Mouse (Mus musculus) right cerebral cortex, postnatal 25 days (tissue): ENCODE data around the gene Bicd2.
A peak's percentile ranks its signal among the peaks of the same experiment; 100 is the strongest.
"Not testable (repeated sequence)": the region's sequence is repeated elsewhere in the genome, so short reads cannot be mapped to it uniquely, and the experiment has no call there.

Experiments used
- DNase-seq: peaks from one replicate; pipeline ENCODE4 v3.0.0; 2022

The Bicd2 gene

GRCm38 (mm10) chr13:49362364-49362763, 21.0 kb downstream of the Bicd2 start:
- DNase-seq = no peak

GRCm38 (mm10) chr13:49362804-49363203, 21.4 kb downstream of the Bicd2 start:
- DNase-seq = no peak

GRCm38 (mm10) chr13:49364716-49365115, 23.3 kb downstream of the Bicd2 start:
- no peak for DNase-seq

- DNase-seq = no peak
These were observed 26.5 kb downstream of the Bicd2 start for GRCm38 (mm10) chr13:49367657-49368440.

- no peak for DNase-seq
These were observed 28.0 kb downstream of the Bicd2 start for GRCm38 (mm10) chr13:49369404-49369803.

GRCm38 (mm10) chr13:49370216-49370615, 28.8 kb downstream of the Bicd2 start:
- not testable (repeated sequence) for DNase-seq

GRCm38 (mm10) chr13:49370916-49371315, 29.5 kb downstream of the Bicd2 start:
- not testable (repeated sequence) for DNase-seq

GRCm38 (mm10) chr13:49371428-49371899, 30.1 kb downstream of the Bicd2 start:
- peak; percentile 68 for DNase-seq

GRCm38 (mm10) chr13:49372370-49373060, 31.1 kb downstream of the Bicd2 start:
- peak; percentile 69 for DNase-seq

- no peak for DNase-seq
These were observed 32.9 kb downstream of the Bicd2 start for GRCm38 (mm10) chr13:49374304-49374703.

GRCm38 (mm10) chr13:49374730-49375129, 33.3 kb downstream of the Bicd2 start:
- no peak for DNase-seq

- DNase-seq = no peak
These were observed 36.2 kb downstream of the Bicd2 start for GRCm38 (mm10) chr13:49377608-49378007.

- DNase-seq = no peak
These were observed 37.9 kb downstream of the Bicd2 start for GRCm38 (mm10) chr13:49379301-49379700.

GRCm38 (mm10) chr13:49381230-49381629, 39.8 kb downstream of the Bicd2 start:
- DNase-seq = peak; percentile 79

- no peak for DNase-seq
These were observed 41.6 kb downstream of the Bicd2 start for GRCm38 (mm10) chr13:49382997-49383396.

- DNase-seq = no peak
These were observed 43.5 kb downstream of the Bicd2 start for GRCm38 (mm10) chr13:49384751-49385463.

- DNase-seq = no peak
These were observed 50.0 kb downstream of the Bicd2 start for GRCm38 (mm10) chr13:49391374-49391773.

GRCm38 (mm10) chr13:49393579-49393978, 52.2 kb downstream of the Bicd2 start:
- DNase-seq = no peak

- no peak for DNase-seq
These were observed 53.6 kb downstream of the Bicd2 start for GRCm38 (mm10) chr13:49394886-49395447.

GRCm38 (mm10) chr13:49396798-49397197, 55.4 kb downstream of the Bicd2 start:
- DNase-seq = no peak

GRCm38 (mm10) chr13:49398191-49398590, 56.8 kb downstream of the Bicd2 start:
- no peak for DNase-seq

GRCm38 (mm10) chr13:49400139-49400538, 58.8 kb downstream of the Bicd2 start:
- peak; percentile 47 for DNase-seq

- no peak for DNase-seq
These were observed 61.2 kb downstream of the Bicd2 start for GRCm38 (mm10) chr13:49402628-49403027.
